Mouse (Mus musculus) c-Kit-positive CD71-negative TER-119-negative erythroid progenitor cells, embryonic 14.5 days (primary cell): ENCODE data around the gene Stpg4.

Source experiments
- DNase-seq: peaks from one replicate; pipeline ENCODE4 v3.0.0-alpha.2; 2013; ENCODE audit warnings: low read depth

Gene Stpg4

DNA sequence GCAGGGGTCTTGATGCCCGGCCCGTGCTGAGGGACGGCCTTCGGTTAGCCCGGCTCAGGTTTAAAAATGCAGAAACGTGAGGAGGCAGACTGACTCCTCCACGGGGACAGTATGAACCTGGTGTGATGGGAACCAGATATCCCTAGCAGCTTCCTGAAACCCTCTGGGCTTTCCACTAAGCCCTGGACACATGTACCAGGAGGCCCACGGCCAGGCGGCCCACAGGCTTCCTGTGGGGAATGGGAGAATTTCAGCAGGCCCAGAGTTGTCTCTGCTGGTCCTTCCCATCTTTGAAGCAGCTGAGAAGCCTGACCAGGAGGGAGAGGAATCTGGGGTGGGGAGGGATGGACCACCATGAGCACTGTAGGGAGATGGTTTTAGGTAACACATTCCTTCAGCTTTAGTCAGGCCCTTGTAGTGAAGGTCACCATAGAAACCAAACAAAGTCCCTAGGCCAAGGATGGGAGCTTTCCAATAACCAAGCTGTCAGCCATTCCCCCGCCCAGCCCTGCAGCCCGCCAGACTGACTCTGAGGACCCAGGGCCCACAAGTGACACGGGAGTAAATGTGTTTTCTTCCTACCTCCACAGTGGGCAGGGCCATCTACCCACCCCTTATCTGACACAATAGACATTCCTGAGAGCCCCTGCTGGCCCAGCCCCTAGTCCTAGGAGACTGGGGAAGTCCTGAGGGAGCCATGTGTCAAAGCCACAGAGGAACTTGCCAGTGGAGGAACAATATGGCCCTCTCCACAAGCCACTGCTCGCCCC is 76.9 kb downstream of the Stpg4 start:
- DNase-seq = no peak

GRCm38 (mm10) chr17:87349575-87349974 is 78.0 kb downstream of the Stpg4 start:
- no peak for DNase-seq

DNA sequence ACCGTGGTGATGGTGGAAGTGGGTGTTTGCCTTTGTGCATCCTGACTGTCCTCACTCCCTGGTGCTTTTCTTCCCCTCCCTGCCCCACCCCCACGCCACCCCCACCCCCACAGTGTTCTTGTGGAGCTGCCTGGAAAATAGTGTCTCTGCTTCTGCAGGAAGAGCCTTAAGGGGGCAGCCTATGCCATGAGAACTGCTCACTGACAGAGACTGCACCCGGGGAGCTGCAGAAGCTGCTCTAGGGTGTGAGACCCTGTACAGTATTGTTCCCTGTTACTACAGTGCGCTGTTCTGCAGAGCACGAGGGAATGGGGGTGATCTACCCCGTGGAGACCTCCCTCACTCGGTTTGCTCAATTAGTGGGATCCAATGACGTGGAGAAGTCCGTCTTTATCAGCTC is 78.5 kb downstream of the Stpg4 start:
- DNase-seq = no peak

DNA sequence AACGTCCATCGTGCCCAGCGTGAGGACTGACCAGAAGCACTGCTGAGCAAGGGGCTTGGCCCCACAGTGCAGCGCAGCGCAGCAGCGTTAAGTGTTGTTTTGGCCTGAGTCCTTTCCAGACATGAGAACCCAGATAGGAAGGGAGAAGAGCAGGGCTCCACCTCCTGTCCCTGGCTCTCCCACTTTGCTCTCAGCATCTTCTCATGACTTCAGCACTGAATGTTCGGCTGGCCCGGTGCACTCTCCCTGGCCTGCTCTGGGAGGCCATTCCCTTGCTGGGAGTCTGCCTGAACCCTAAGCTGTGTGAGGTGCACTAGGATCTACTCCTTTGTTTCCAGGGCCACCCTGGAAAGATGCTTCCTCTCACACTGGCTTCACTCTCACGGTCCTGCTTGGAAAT is 79.2 kb downstream of the Stpg4 start:
- DNase-seq = no peak

GRCm38 (mm10) chr17:87345252-87345593 is 82.3 kb downstream of the Stpg4 start:
- DNase-seq = no peak

DNA sequence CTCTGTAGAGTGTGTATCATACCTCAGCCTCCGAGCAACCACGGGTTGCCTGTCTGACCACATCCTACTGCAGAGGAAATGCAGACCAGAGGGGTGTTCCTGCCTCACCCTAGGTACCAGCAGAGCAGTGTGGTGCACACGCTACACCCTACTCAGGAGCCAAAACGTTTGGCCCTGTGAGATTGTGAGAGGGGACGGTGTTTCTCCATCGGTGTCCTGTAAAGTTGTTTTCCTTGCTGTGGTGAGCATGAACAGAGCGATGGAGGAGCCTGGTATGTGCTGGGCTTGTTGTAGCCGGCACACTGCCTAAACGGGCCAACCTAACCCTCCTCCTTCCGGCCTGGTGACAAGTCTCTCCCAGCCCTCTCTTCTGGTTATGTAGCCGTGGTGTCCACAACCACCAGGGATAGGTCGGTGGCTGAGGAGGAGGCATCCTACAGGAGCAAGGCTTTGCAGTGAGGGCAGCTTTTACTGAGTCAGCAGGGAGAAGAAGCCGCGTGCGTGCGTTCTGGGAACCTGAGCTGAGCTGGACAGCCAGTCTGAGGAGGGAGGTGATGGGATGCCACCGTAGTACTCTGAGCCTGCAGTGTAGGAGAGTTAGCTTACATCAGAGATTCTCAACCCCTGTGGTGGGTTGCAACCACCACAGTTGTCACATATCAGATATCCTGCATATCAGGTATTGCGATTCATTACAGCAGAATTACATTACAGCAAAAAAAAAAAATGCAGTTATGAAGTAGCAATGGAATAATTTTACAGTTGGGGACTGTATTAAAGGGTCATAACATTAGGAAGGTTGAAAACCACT is 82.9 kb downstream of the Stpg4 start:
- no peak for DNase-seq

GRCm38 (mm10) chr17:87343060-87343703 is 84.4 kb downstream of the Stpg4 start:
- no peak for DNase-seq
